Mouse (Mus musculus) lung, embryonic 14.5 days (tissue): Measurements from ENCODE around the gene Tmem51. TPM values are rescaled to one million over a fixed set of nuclear protein-coding genes. Genes with fewer than 3 reads are reported as not detected.

Experiments used
- ATAC-seq: fragments of 200-750 bp; cut with Nextera tagmentation; 2 replicates; pipeline ENCODE4 v1.8.0; 2017; ENCODE audit warnings: mild to moderate bottlenecking, moderate TSS enrichment, moderate library complexity; ENCODE audit not compliant: insufficient read depth
- DNase-seq: peaks from one replicate; pipeline ENCODE4 v3.0.0-alpha.2; 2015
- H3K27ac ChIP-seq: fragments of 300-500 bp; sonication (generic); 2 replicates; pipeline ENCODE4 v1.5.1; 2014; ENCODE audit warnings: low read depth, mild to moderate bottlenecking, moderate library complexity
- H3K27me3 ChIP-seq: fragments of 300-500 bp; sonication (generic); 2 replicates; pipeline ENCODE4 v1.6.1; 2014; ENCODE audit warnings: low read length, control low read depth; ENCODE audit not compliant: insufficient read depth
- H3K36me3 ChIP-seq: fragments of 300-500 bp; sonication (generic); 2 replicates; pipeline ENCODE4 v1.6.1; 2014; ENCODE audit warnings: control low read depth; ENCODE audit not compliant: insufficient read depth
- H3K4me1 ChIP-seq: fragments of 300-500 bp; sonication (generic); 2 replicates; pipeline ENCODE4 v1.6.1; 2014; ENCODE audit warnings: antibody characterized with exemption, control low read depth; ENCODE audit not compliant: insufficient read depth
- H3K4me2 ChIP-seq: fragments of 300-500 bp; sonication (generic); 2 replicates; pipeline ENCODE4 v1.6.1; 2014; ENCODE audit warnings: mild to moderate bottlenecking
- H3K4me3 ChIP-seq: fragments of 300-500 bp; sonication (generic); 2 replicates; pipeline ENCODE4 v1.5.1; 2014; ENCODE audit warnings: low read depth, low read length
- H3K9ac ChIP-seq: fragments of 300-500 bp; sonication (generic); 2 replicates; pipeline ENCODE4 v1.6.1; 2014
- H3K9me3 ChIP-seq: fragments of 300-500 bp; sonication (generic); 2 replicates; pipeline ENCODE4 v1.6.1; 2016; ENCODE audit warnings: low read depth, low read length, control low read depth
- CTCF ChIP-seq: IDR thresholded peaks from 2 replicates; pipeline ENCODE4 v1.5.1; 2016; ENCODE audit warnings: antibody characterized with exemption, low read depth
- WGBS: fragments of 180-500 bp; shearing (Covaris S2); extraction: QIAGEN DNeasy Blood & Tissue Kit; methylation state at CpG from one replicate; pipeline ENCODE4 v1.1.7; 2014; 5-methylcytosine and 5-hydroxymethylcytosine counted together
- polyA plus RNA-seq: library from polyadenylated mRNA; unstranded; fragments of >200 nt; fragmentation: Nextera tagmentation; extraction: Ambion mirVana; gene quantifications from 2 replicates; pipeline ENCODE4 v1.2.1, GENCODE M21; 2014

Gene Tmem51
- 17.1 and 20.7 TPM in 2 replicates for polyA plus RNA-seq

- DNase-seq (peak; percentile 83), ATAC-seq (peak; percentile 88)
- H3K4me2 ChIP-seq = peak within 1 kb of the TSS; percentile 97
- WGBS = under 1% methylated on average over 52 of the region's 52 CpGs
- H3K4me3 ChIP-seq = peak within 1 kb of the TSS; percentile 64
- H3K9ac ChIP-seq = peak within 1 kb of the TSS; percentile 73
- H3K9me3 ChIP-seq = no peaks in the 10 kb centered on the region
- H3K36me3 ChIP-seq = no peaks in the 10 kb centered on the region
- peak within 1 kb of the TSS; percentile 87 for H3K27ac ChIP-seq
- peaks cover 10% of the 10 kb centered on the region for H3K4me1 ChIP-seq
- no peak for TF ChIP-seq CTCF
- no peaks in the 10 kb centered on the region for H3K27me3 ChIP-seq
Observed at GRCm38 (mm10) chr4:142084131-142084899, at the start of gene Tmem51. TSS of gene Tmem51 (minus strand) at chr4:142084304.

DNA sequence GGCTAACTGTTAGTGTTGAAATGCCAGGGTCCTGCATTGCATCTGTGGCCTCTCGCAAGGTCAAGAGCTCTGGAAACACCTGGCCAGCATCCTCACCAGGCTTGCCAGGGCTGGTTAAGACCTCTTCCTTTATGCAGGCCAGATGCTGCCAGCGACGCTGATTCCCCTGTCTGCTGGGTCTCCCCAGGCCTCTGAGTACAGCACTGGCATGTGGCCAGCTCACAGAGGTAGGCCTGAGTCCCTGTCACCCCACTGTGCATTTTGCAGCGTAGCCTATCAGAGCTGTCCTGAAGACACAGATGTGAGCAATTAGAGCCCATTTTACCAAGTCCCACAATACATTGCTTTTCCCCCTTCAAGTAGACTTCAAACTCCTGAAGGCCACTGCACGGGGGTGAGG, 46.1 kb upstream of the Tmem51 start:
- no peaks in the 10 kb centered on the region for H3K36me3 ChIP-seq
- no peaks in the 10 kb centered on the region for H3K4me1 ChIP-seq
- 58% methylated on average over 5 of the region's 5 CpGs for WGBS
- no peaks in the 10 kb centered on the region for H3K27me3 ChIP-seq
- DNase-seq = no peak
- no peak overlapping the region for H3K9ac ChIP-seq
- H3K9me3 ChIP-seq = no peaks in the 10 kb centered on the region
- ATAC-seq = no peak
- H3K4me3 ChIP-seq = no peak overlapping the region
- no peak overlapping the region for H3K4me2 ChIP-seq
- H3K27ac ChIP-seq = no peak overlapping the region
- no peak for TF ChIP-seq CTCF

- H3K4me2 ChIP-seq = no peak overlapping the region
- H3K27ac ChIP-seq = no peak overlapping the region
- no peaks in the 10 kb centered on the region for H3K9me3 ChIP-seq
- DNase-seq (no peak), ATAC-seq (no peak; the same call in 1 of the 2 replicates)
- 76% methylated on average over 6 of the region's 6 CpGs for WGBS
- no peaks in the 10 kb centered on the region for H3K4me1 ChIP-seq
- H3K9ac ChIP-seq = no peak overlapping the region
- no peak overlapping the region for H3K4me3 ChIP-seq
- TF ChIP-seq CTCF = no peak
- no peaks in the 10 kb centered on the region for H3K36me3 ChIP-seq
- no peaks in the 10 kb centered on the region for H3K27me3 ChIP-seq
Observed at GRCm38 (mm10) chr4:142127275-142127788, 43.2 kb upstream of the Tmem51 start.

- Histone ChIP-seq H3K36me3 (no peaks in the 10 kb centered on the region), H3K9me3 (no peaks in the 10 kb centered on the region), H3K4me2 (no peak overlapping the region), H3K4me3 (no peak overlapping the region), H3K4me1 (no peaks in the 10 kb centered on the region), H3K27ac (no peak overlapping the region), H3K9ac (no peak overlapping the region), H3K27me3 (no peaks in the 10 kb centered on the region)
- WGBS = 50% methylated on average over 10 of the region's 10 CpGs
- ATAC-seq (no peak), DNase-seq (no peak)
- TF ChIP-seq CTCF = no peak
Observed at GRCm38 (mm10) chr4:142126641-142127274, 42.7 kb upstream of the Tmem51 start.

GRCm38 (mm10) chr4:142121164-142121563, 37.1 kb upstream of the Tmem51 start:
- Histone ChIP-seq H3K27me3 (no peaks in the 10 kb centered on the region), H3K9me3 (no peaks in the 10 kb centered on the region), H3K36me3 (no peaks in the 10 kb centered on the region), H3K4me2 (no peak overlapping the region), H3K27ac (no peak overlapping the region), H3K4me1 (no peaks in the 10 kb centered on the region), H3K9ac (no peak overlapping the region), H3K4me3 (no peak overlapping the region)
- WGBS = 12% methylated on average over 1 of the region's 1 CpGs
- TF ChIP-seq CTCF = no peak
- peak; percentile 14 for DNase-seq
- no peak for ATAC-seq

GRCm38 (mm10) chr4:142118522-142118921, 34.4 kb upstream of the Tmem51 start:
- H3K4me1 ChIP-seq = no peaks in the 10 kb centered on the region
- no peaks in the 10 kb centered on the region for H3K27me3 ChIP-seq
- ATAC-seq = no peak
- WGBS = 34% methylated on average over 7 of the region's 7 CpGs
- no peak overlapping the region for H3K4me2 ChIP-seq
- H3K36me3 ChIP-seq = no peaks in the 10 kb centered on the region
- no peaks in the 10 kb centered on the region for H3K9me3 ChIP-seq
- H3K4me3 ChIP-seq = no peak overlapping the region
- TF ChIP-seq CTCF = no peak
- DNase-seq = peak; percentile 48
- no peak overlapping the region for H3K27ac ChIP-seq
- no peak overlapping the region for H3K9ac ChIP-seq

GRCm38 (mm10) chr4:142117993-142118392, 33.9 kb upstream of the Tmem51 start:
- no peak for DNase-seq
- 0 out of 2 replicates have a peak, but pooled peaks have one; percentile 17 for ATAC-seq
- TF ChIP-seq CTCF = no peak
- Histone ChIP-seq H3K27ac (no peak overlapping the region), H3K27me3 (no peaks in the 10 kb centered on the region), H3K36me3 (no peaks in the 10 kb centered on the region), H3K4me2 (no peak overlapping the region), H3K9ac (no peak overlapping the region), H3K9me3 (no peaks in the 10 kb centered on the region), H3K4me1 (no peaks in the 10 kb centered on the region), H3K4me3 (no peak overlapping the region)
- WGBS = 84% methylated on average over 12 of the region's 12 CpGs
